Mouse (Mus musculus) thymus, adult 2 months (tissue): ENCODE data around the gene Pde4d.

ENCODE experiments used
- CTCF ChIP-seq: fragments of 200-500 bp; IDR thresholded peaks from 2 replicates; pipeline ENCODE4 v1.5.1; 2012; ENCODE audit warnings: mild to moderate bottlenecking, control low read depth, low read length, moderate library complexity, borderline replicate concordance; ENCODE audit not compliant: control insufficient read depth, poor library complexity, insufficient read depth; ENCODE audit errors: extremely low read depth
- POLR2A ChIP-seq: fragments of 200-500 bp; IDR thresholded peaks from 2 replicates; pipeline ENCODE4 v1.6.1; 2012; ENCODE audit warnings: mild to moderate bottlenecking, low read length, control low read depth, moderate library complexity; ENCODE audit not compliant: control insufficient read depth, poor library complexity, insufficient read depth; ENCODE audit errors: extremely low read depth

DNA sequence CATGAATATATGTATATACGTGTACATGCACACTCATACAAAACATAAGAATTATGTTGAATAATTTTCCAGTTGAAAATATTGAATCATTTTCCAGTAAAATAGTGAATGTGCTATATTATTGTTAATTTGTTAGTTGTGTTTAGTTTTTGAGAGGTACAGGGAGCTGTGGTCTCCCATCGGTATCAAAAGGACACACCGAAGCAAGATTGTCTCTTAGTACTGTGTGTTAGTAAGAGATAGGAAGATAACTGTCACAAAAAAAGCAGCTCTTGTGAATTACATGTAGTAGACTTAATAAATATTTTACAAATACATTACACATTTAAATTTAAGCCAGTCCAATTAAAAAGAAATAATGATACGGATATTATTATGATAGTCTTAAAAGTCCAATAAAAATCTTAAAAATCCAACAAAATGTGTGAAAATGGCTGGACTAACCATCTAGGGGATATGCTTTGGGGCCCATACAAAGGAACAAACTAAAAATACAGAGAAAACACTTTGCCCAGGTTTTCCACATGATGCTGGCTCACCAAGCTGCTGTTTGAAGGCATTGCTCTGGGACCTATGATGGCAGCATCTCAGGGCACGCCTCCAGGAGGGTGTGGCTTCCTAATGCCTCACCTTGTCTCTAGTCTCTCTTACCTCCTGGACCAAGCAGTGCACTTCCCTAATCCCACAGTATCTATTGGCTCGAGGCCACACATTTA, 1441.6 kb downstream of the Pde4d start:
- no peak for TF ChIP-seq CTCF
- no peak for TF ChIP-seq POLR2A
